Comparison of ENCODE assay signal across 26 mouse cellular contexts in genomic region chr2:69668414-69668813, GRCm38 (mm10). TPM values are rescaled to one million over a fixed set of nuclear protein-coding genes. Genes with fewer than 3 reads are reported as not detected.
DNase-seq lines count a peak whose midpoint lies in the region; ATAC-seq and TF ChIP-seq lines count a peak whose summit lies in the region.
"Had no signal": no experiment of that assay in that cellular context is flagged by ENCODE, and none has a peak within 500 bp of the region (broad histone marks: within the 10 kb centered on the region; RNA-seq: fewer than 3 reads in every experiment).

No protein-coding gene starts in this region.

- H3K36me3 ChIP-seq in heart, adult 2 months (ENCODE audit: control insufficient read depth, insufficient read depth, low read length) = no peaks in the 10 kb centered on the region
- H3K36me3 ChIP-seq in heart, embryonic 15.5 days = no peaks in the 10 kb centered on the region
- H3K36me3 ChIP-seq in myocyte (ENCODE audit: control insufficient read depth, insufficient read depth) = peaks cover 10% of the 10 kb centered on the region
- H3K36me3 ChIP-seq in stomach, postnatal 0 days (ENCODE audit: control insufficient read depth, insufficient read depth, low read length) = no peaks in the 10 kb centered on the region
- H3K36me3 ChIP-seq: liver, embryonic 15.5 days had no signal

- WGBS in heart, adult 2 months = 60% methylated on average over 6 of the region's 6 CpGs
- WGBS in heart, embryonic 15.5 days = 41% methylated on average over 6 of the region's 6 CpGs
- 59% methylated on average over 6 of the region's 6 CpGs for WGBS in stomach, postnatal 0 days

- no peak for TF ChIP-seq EP300 in heart, adult 2 months (IDR thresholded peaks at IDR 0.05; ENCODE audit: insufficient read depth, low read depth, low read length)
- TF ChIP-seq EP300 in stomach, postnatal 0 days (optimal IDR thresholded peaks at IDR 0.05) = no peak

- no peak for TF ChIP-seq POLR2A in heart, adult 2 months (IDR thresholded peaks at IDR 0.05; ENCODE audit: insufficient read depth, low read depth, low read length)
- no peak for TF ChIP-seq POLR2A in myocyte (IDR thresholded peaks at IDR 0.05; ENCODE audit: insufficient read length, low read depth)

- peak overlapping the region; percentile 32 for H3K4me2 ChIP-seq in heart, embryonic 15.5 days
- H3K4me2 ChIP-seq in myocyte (ENCODE audit: low read depth) = peak overlapping the region; percentile 57
- no peak overlapping the region for H3K4me2 ChIP-seq in stomach, postnatal 0 days (replicated peaks; ENCODE audit: low read depth)
- H3K4me2 ChIP-seq: forebrain, embryonic 15.5 days; hindbrain, embryonic 15.5 days; liver, embryonic 15.5 days; lung, embryonic 15.5 days; midbrain, embryonic 12.5 days; neural tube, embryonic 13.5 days had no signal

- no peaks in the 10 kb centered on the region for H3K9me3 ChIP-seq in heart, embryonic 15.5 days (replicated peaks)
- H3K9me3 ChIP-seq in stomach, postnatal 0 days (ENCODE audit: control insufficient read depth, low read length) = no peaks in the 10 kb centered on the region
- H3K9me3 ChIP-seq: forebrain, embryonic 15.5 days; hindbrain, embryonic 10.5 days; hindbrain, embryonic 15.5 days; liver, embryonic 15.5 days; lung, embryonic 15.5 days; midbrain, embryonic 12.5 days; neural tube, embryonic 13.5 days had no signal

- H3K27me3 ChIP-seq in heart, adult 2 months (ENCODE audit: control insufficient read depth, insufficient read depth, low read length) = no peaks in the 10 kb centered on the region
- no peaks in the 10 kb centered on the region for H3K27me3 ChIP-seq in heart, embryonic 15.5 days
- no peaks in the 10 kb centered on the region for H3K27me3 ChIP-seq in myocyte (ENCODE audit: control insufficient read depth, insufficient read depth, insufficient read length)
- H3K27me3 ChIP-seq in stomach, postnatal 0 days (ENCODE audit: control insufficient read depth, insufficient read depth, low read length) = no peaks in the 10 kb centered on the region
- H3K27me3 ChIP-seq: forebrain, embryonic 15.5 days; hindbrain, embryonic 15.5 days; liver, embryonic 15.5 days; lung, embryonic 15.5 days; midbrain, embryonic 12.5 days; neural tube, embryonic 13.5 days had no signal

- H3K79me2 ChIP-seq in heart, adult 2 months (replicated peaks; ENCODE audit: control insufficient read depth, insufficient read depth, low read length) = no peaks in the 10 kb centered on the region
- peaks cover 23% of the 10 kb centered on the region for H3K79me2 ChIP-seq in myocyte (ENCODE audit: control insufficient read depth, insufficient read depth)

- H3K4me3 ChIP-seq in heart, adult 2 months = no peak overlapping the region
- no peak overlapping the region for H3K4me3 ChIP-seq in heart, embryonic 15.5 days
- no peak overlapping the region for H3K4me3 ChIP-seq in myocyte
- no peak overlapping the region for H3K4me3 ChIP-seq in stomach, postnatal 0 days (ENCODE audit: low read depth, low read length)
- H3K4me3 ChIP-seq: forebrain, embryonic 15.5 days; hindbrain, embryonic 10.5 days; hindbrain, embryonic 15.5 days; liver, embryonic 15.5 days; lung, embryonic 15.5 days; midbrain, embryonic 12.5 days; neural tube, embryonic 13.5 days had no signal

- no peak for DNase-seq in heart, adult 2 months
- no peak for DNase-seq in heart, postnatal 36 days
- peak; percentile 8 for DNase-seq in thymus, postnatal 0 days (ENCODE audit: low spot score)
- no peak for DNase-seq in thymus, postnatal 14 days
- no peak for DNase-seq in stomach, postnatal 0 days (ENCODE audit: low spot score)
- DNase-seq in lung, adult 18-20 months = no peak
- DNase-seq: adrenal gland, postnatal 36 days; B cell, adult 2 months; cerebellum, adult 2 months; cerebellum, postnatal 25 days; kidney, adult 11 months; kidney, postnatal 14 days; left cerebral cortex, postnatal 4 days; liver had no signal

- no peak overlapping the region for H3ac ChIP-seq in myocyte (ENCODE audit: control insufficient read depth, insufficient read length)

- peak overlapping the region; percentile 36; the same call in 1 of the 2 replicates for H3K9ac ChIP-seq in heart, adult 2 months (ENCODE audit: low read depth, low read length)
- H3K9ac ChIP-seq in heart, embryonic 15.5 days = no peak overlapping the region
- no peak overlapping the region for H3K9ac ChIP-seq in stomach, postnatal 0 days (ENCODE audit: low read length)
- H3K9ac ChIP-seq: forebrain, embryonic 15.5 days; hindbrain, embryonic 15.5 days; liver, embryonic 15.5 days; lung, embryonic 15.5 days; midbrain, embryonic 12.5 days; neural tube, embryonic 13.5 days had no signal

- H3K27ac ChIP-seq in heart, adult 2 months = peak overlapping the region; percentile 82
- H3K27ac ChIP-seq in heart, embryonic 15.5 days = peak overlapping the region; percentile 69
- no peak overlapping the region for H3K27ac ChIP-seq in stomach, postnatal 0 days (replicated peaks)
- H3K27ac ChIP-seq: forebrain, embryonic 15.5 days; hindbrain, embryonic 10.5 days; hindbrain, embryonic 15.5 days; liver, embryonic 15.5 days; lung, embryonic 15.5 days; midbrain, embryonic 12.5 days; neural tube, embryonic 13.5 days had no signal

- H3K4me1 ChIP-seq in heart, adult 2 months (ENCODE audit: control insufficient read depth, insufficient read depth, low read length) = no peaks in the 10 kb centered on the region
- 0 out of 2 replicates have a peak, but pooled peaks cover 2% of the 10 kb centered on the region for H3K4me1 ChIP-seq in heart, embryonic 15.5 days (replicated peaks)
- H3K4me1 ChIP-seq in stomach, postnatal 0 days (replicated peaks; ENCODE audit: control insufficient read depth, insufficient read depth) = no peaks in the 10 kb centered on the region
- H3K4me1 ChIP-seq: forebrain, embryonic 15.5 days; hindbrain, embryonic 15.5 days; liver, embryonic 15.5 days; lung, embryonic 15.5 days; midbrain, embryonic 12.5 days; neural tube, embryonic 13.5 days had no signal

- intact Hi-C loops in heart, adult 2 months (cut with DNase I) = no loop called here
- intact Hi-C loops in heart, postnatal 36 days (cut with DNase I) = no loop called here

- no peak for TF ChIP-seq CTCF in heart, adult 2 months (IDR thresholded peaks at IDR 0.05)
- no peak for TF ChIP-seq CTCF in stomach, postnatal 0 days (IDR thresholded peaks at IDR 0.05; ENCODE audit: low read depth)

- no peak for ATAC-seq in heart, embryonic 15.5 days (replicated peaks; ENCODE audit: insufficient number of reproducible peaks, insufficient read depth, low FRiP score, low read depth)
- no peak for ATAC-seq in stomach, postnatal 0 days (ENCODE audit: low FRiP score, low TSS enrichment)
- ATAC-seq: forebrain, embryonic 15.5 days; inflammation-experienced regulatory T-cells, adult 6 months had no signal

TF ChIP-seq in myocyte, 11 proteins besides CTCF, POLR2A, EP300 and RAD21 (continues in another document):
- no peak for TF ChIP-seq POLR2AphosphoS2 (IDR thresholded peaks at IDR 0.05; ENCODE audit: insufficient read length, low read depth)
- no peak for TF ChIP-seq REST (IDR thresholded peaks at IDR 0.05; ENCODE audit: insufficient read depth, insufficient read length)
- TF ChIP-seq USF1 (IDR thresholded peaks at IDR 0.05; ENCODE audit: low read depth) = no peak
- TF ChIP-seq SRF (IDR thresholded peaks at IDR 0.05; ENCODE audit: control insufficient read depth, insufficient read length, low read depth) = no peak
- no peak for TF ChIP-seq CEBPB (IDR thresholded peaks at IDR 0.05; ENCODE audit: insufficient read depth, poor library complexity, severe bottlenecking)
- TF ChIP-seq MYOD1 (IDR thresholded peaks at IDR 0.05; ENCODE audit: control insufficient read depth in 1 of 3, insufficient read length in 2 of 3, low read depth in 2 of 3) = peak; percentile 88 to 96 (median 93)
- TF ChIP-seq MYOG (IDR thresholded peaks at IDR 0.05; ENCODE audit: control insufficient read depth in 1 of 3, insufficient read depth in 1 of 3, insufficient read length in 2 of 3, low read depth in 2 of 3) = peak in 2 of 3 experiments; percentile 70 to 98
- TF ChIP-seq TCF3 (IDR thresholded peaks at IDR 0.05; ENCODE audit: insufficient read length, low read depth) = peak; percentile 76
- no peak for TF ChIP-seq MAX (IDR thresholded peaks at IDR 0.05; ENCODE audit: low read depth)
- peak; percentile 94 for TF ChIP-seq TCF12 (IDR thresholded peaks at IDR 0.05; ENCODE audit: insufficient read depth, poor library complexity, severe bottlenecking)

RNA-seq across cellular contexts. Expression of gene Klhl41, which starts 1.5 kb away (rescaled TPM):
- total RNA-seq in heart, adult 2 months (2021) = 10 to 100 TPM; 67.3 to 75.7 TPM
- polyA plus RNA-seq in heart, adult 2 months (2012; rRNA removed) = 19.3 and 40.7 TPM in 2 replicates
- total RNA-seq in heart, postnatal 36 days (2021) = 10 to 100 TPM; 66.9 to 77.0 TPM
- 0.51 and 0.82 TPM in 2 replicates for polyA plus RNA-seq in thymus, postnatal 0 days (2015; fragmentation: Nextera tagmentation; extraction: Ambion mirVana)
- polyA plus RNA-seq in heart, embryonic 15.5 days (2015; fragmentation: Nextera tagmentation; extraction: Ambion mirVana) = 15.0 and 23.9 TPM in 2 replicates
- 184 TPM for polyA plus RNA-seq in myocyte (2012; fragmentation: generic; extraction: Trizol)
- polyA plus RNA-seq in stomach, postnatal 0 days (2015; fragmentation: Nextera tagmentation; extraction: Ambion mirVana) = 0.28 and 0.67 TPM in 2 replicates
- total RNA-seq: megakaryocyte progenitor cell, adult 5-6 weeks; midbrain, postnatal 0 days had no signal
- polyA plus RNA-seq: inflammation-experienced regulatory T-cells, adult 6 months; midbrain, postnatal 0 days had no signal

RNA-seq across cellular contexts. Expression of gene Bbs5, which starts 21.4 kb away (rescaled TPM):
- total RNA-seq in heart, adult 2 months (2021) = 1 to 10 TPM; 5.1 to 5.2 TPM
- 1.6 and 2.0 TPM in 2 replicates for polyA plus RNA-seq in heart, adult 2 months (2012; rRNA removed)
- total RNA-seq in heart, postnatal 36 days (2021) = 1 to 10 TPM; 4.7 to 5.3 TPM
- 8.9 and 10.2 TPM in 2 replicates for polyA plus RNA-seq in thymus, postnatal 0 days (2015; fragmentation: Nextera tagmentation; extraction: Ambion mirVana)
- 9.6 and 12.4 TPM in 2 replicates for polyA plus RNA-seq in heart, embryonic 15.5 days (2015; fragmentation: Nextera tagmentation; extraction: Ambion mirVana)
- polyA plus RNA-seq in myocyte (2012; fragmentation: generic; extraction: Trizol) = 7.6 TPM
- 10.3 and 10.4 TPM in 2 replicates for polyA plus RNA-seq in stomach, postnatal 0 days (2015; fragmentation: Nextera tagmentation; extraction: Ambion mirVana)

RNA-seq across cellular contexts. Expression of gene Fastkd1, which starts 44.9 kb away (rescaled TPM):
- 10 to 100 TPM; 27.1 to 33.1 TPM for total RNA-seq in heart, adult 2 months (2021)
- polyA plus RNA-seq in heart, adult 2 months (2012; rRNA removed) = 8.8 and 17.2 TPM in 2 replicates
- 10 to 100 TPM; 27.2 to 35.9 TPM for total RNA-seq in heart, postnatal 36 days (2021)
- 7.0 and 7.7 TPM in 2 replicates for polyA plus RNA-seq in thymus, postnatal 0 days (2015; fragmentation: Nextera tagmentation; extraction: Ambion mirVana)
- polyA plus RNA-seq in heart, embryonic 15.5 days (2015; fragmentation: Nextera tagmentation; extraction: Ambion mirVana) = 18.8 and 19.0 TPM in 2 replicates
- polyA plus RNA-seq in myocyte (2012; fragmentation: generic; extraction: Trizol) = 7.5 TPM
- polyA plus RNA-seq in stomach, postnatal 0 days (2015; fragmentation: Nextera tagmentation; extraction: Ambion mirVana) = 5.6 and 5.7 TPM in 2 replicates

RNA-seq across cellular contexts. Expression of gene Ppig, which starts 53.9 kb away (rescaled TPM):
- 10 to 100 TPM; 35.5 to 36.2 TPM for total RNA-seq in heart, adult 2 months (2021)
- 1.7 and 4.4 TPM in 2 replicates for polyA plus RNA-seq in heart, adult 2 months (2012; rRNA removed)
- 10 to 100 TPM; 35.7 to 38.8 TPM for total RNA-seq in heart, postnatal 36 days (2021)
- polyA plus RNA-seq in thymus, postnatal 0 days (2015; fragmentation: Nextera tagmentation; extraction: Ambion mirVana) = 127 and 139 TPM in 2 replicates
- polyA plus RNA-seq in heart, embryonic 15.5 days (2015; fragmentation: Nextera tagmentation; extraction: Ambion mirVana) = 83.5 and 98.4 TPM in 2 replicates
- polyA plus RNA-seq in myocyte (2012; fragmentation: generic; extraction: Trizol) = 7.6 TPM
- polyA plus RNA-seq in stomach, postnatal 0 days (2015; fragmentation: Nextera tagmentation; extraction: Ambion mirVana) = 83.7 and 85.2 TPM in 2 replicates
